Mouse (Mus musculus): ENCODE measurements around the gene Erc2. TPM values are rescaled to one million over a fixed set of nuclear protein-coding genes. Genes with fewer than 3 reads are reported as not detected.

Erc2 gene
- total and polyA plus RNA-seq, 3 experiments, result not detected

DNA sequence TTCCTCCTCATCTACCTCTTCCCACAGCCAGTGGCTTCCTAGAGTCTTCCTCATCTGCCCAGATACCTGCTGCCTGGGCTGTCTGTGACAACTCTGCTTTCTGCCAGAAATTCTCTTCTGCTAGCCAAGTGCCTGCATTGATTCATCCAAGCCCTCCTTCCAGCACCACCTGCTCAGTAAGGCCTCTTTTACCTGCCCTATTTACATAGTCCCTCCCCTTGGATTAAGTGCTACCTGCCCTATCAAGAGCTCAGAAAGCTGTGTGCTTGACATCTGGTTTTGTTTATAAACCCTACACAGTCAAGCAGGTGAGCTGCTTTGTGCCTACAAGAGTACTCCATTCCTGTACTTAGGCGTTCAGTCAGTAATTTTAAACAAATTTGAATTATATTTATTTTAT is 787.2 kb downstream of the Erc2 start:
- Histone ChIP-seq H3K9ac (ENCODE audit: insufficient read depth, low read depth) (no peak overlapping the region), H3K27ac (ENCODE audit: insufficient read depth, low read depth) (no peak overlapping the region), H3K27me3 (replicated peaks) (no peaks in the 10 kb centered on the region), H3K79me2 (replicated peaks; ENCODE audit: control insufficient read depth, extremely low read depth, insufficient read depth, poor library complexity, severe bottlenecking) (no peaks in the 10 kb centered on the region), H3K36me3 (replicated peaks in 1 of 2; ENCODE audit: control insufficient read depth in 1 of 2, insufficient read depth in 1 of 2, low read length in 1 of 2) (no peaks in the 10 kb centered on the region), H3K9me3 (replicated peaks; ENCODE audit: low read length) (peaks cover 84% of the 10 kb centered on the region), H3K4me2 (ENCODE audit: insufficient read depth, low read depth, poor library complexity, severe bottlenecking) (no peak overlapping the region), H3K4me1 (ENCODE audit: control insufficient read depth in 1 of 2, insufficient read depth in 2 of 2) (no peaks in the 10 kb centered on the region), H3K4me3 (replicated peaks in 1 of 3; ENCODE audit: low read depth in 2 of 3, low read length in 2 of 3, poor library complexity in 1 of 3) (no peak overlapping the region)
- TF ChIP-seq ZMIZ1 (IDR thresholded peaks at IDR 0.05; ENCODE audit: low read depth, low read length) (no peak), MEF2A (IDR thresholded peaks at IDR 0.05; ENCODE audit: borderline replicate concordance, low read depth, low read length) (no peak), CHD2 (IDR thresholded peaks at IDR 0.05; ENCODE audit: low read length) (no peak), ZKSCAN1 (IDR thresholded peaks at IDR 0.05; ENCODE audit: borderline replicate concordance, low read depth, low read length) (no peak), MYC (IDR thresholded peaks at IDR 0.05; ENCODE audit: low read depth, low read length) (no peak), GABPA (IDR thresholded peaks at IDR 0.05; ENCODE audit: insufficient replicate concordance, low read depth, low read length) (no peak), NRF1 (IDR thresholded peaks at IDR 0.05; ENCODE audit: low read depth, low read length) (no peak), UBTF (IDR thresholded peaks at IDR 0.05; ENCODE audit: low read depth, low read length) (no peak), E2F4 (IDR thresholded peaks at IDR 0.05; ENCODE audit: insufficient replicate concordance, low read depth, low read length) (no peak), KAT2A (IDR thresholded peaks at IDR 0.05; ENCODE audit: insufficient replicate concordance, low read length) (no peak), CTCF (conservative IDR thresholded peaks at IDR 0.05 in 1 of 2, IDR thresholded peaks at IDR 0.05 in 1 of 2; ENCODE audit: low read depth in 2 of 2, low read length in 2 of 2) (no peak), ZNF384 (IDR thresholded peaks at IDR 0.05; ENCODE audit: low read depth, low read length) (no peak), IRF4 (IDR thresholded peaks at IDR 0.05; ENCODE audit: low read depth, low read length) (no peak)
- DNase-seq (ENCODE audit: extremely low read depth), result no peak
- dilution Hi-C loops (cut with MboI; ENCODE audit: extremely low pct_ligation_motif_present, extremely low pct_unique_long_range_greater_than_20kb, low sequenced_read_pairs), result no loop called here
- in situ Hi-C loops (cut with MboI; ENCODE audit: low pct_ligation_motif_present, low pct_unique_long_range_greater_than_20kb, low sequenced_read_pairs), result no loop called here

GRCm38 (mm10) chr14:28409796-28410347 is 787.6 kb downstream of the Erc2 start:
- H3K9ac ChIP-seq (ENCODE audit: insufficient read depth, low read depth), result no peak overlapping the region
- H3K79me2 ChIP-seq (replicated peaks; ENCODE audit: control insufficient read depth, extremely low read depth, insufficient read depth, poor library complexity, severe bottlenecking), result no peaks in the 10 kb centered on the region
- dilution Hi-C loops (cut with MboI; ENCODE audit: extremely low pct_ligation_motif_present, extremely low pct_unique_long_range_greater_than_20kb, low sequenced_read_pairs) (no loop called here), in situ Hi-C loops (cut with MboI; ENCODE audit: low pct_ligation_motif_present, low pct_unique_long_range_greater_than_20kb, low sequenced_read_pairs) (no loop called here)
- TF ChIP-seq USF1 (IDR thresholded peaks at IDR 0.05; ENCODE audit: low read depth, low read length), result no peak
- no peak for TF ChIP-seq NELFE (IDR thresholded peaks at IDR 0.05; ENCODE audit: low read depth, low read length)
- no peak for TF ChIP-seq GABPA (IDR thresholded peaks at IDR 0.05; ENCODE audit: insufficient replicate concordance, low read depth, low read length)
- TF ChIP-seq ZNF384 (IDR thresholded peaks at IDR 0.05; ENCODE audit: low read depth, low read length), result no peak
- no peak overlapping the region for H3K4me3 ChIP-seq (replicated peaks in 1 of 3; ENCODE audit: low read depth in 2 of 3, low read length in 2 of 3, poor library complexity in 1 of 3)
- H3K27ac ChIP-seq (ENCODE audit: insufficient read depth, low read depth), result no peak overlapping the region
- no peaks in the 10 kb centered on the region for H3K36me3 ChIP-seq (replicated peaks in 1 of 2; ENCODE audit: control insufficient read depth in 1 of 2, insufficient read depth in 1 of 2, low read length in 1 of 2)
- DNase-seq (ENCODE audit: extremely low read depth), result no peak
- no peak overlapping the region for H3K4me2 ChIP-seq (ENCODE audit: insufficient read depth, low read depth, poor library complexity, severe bottlenecking)
- no peaks in the 10 kb centered on the region for H3K27me3 ChIP-seq (replicated peaks)
- H3K4me1 ChIP-seq (ENCODE audit: control insufficient read depth in 1 of 2, insufficient read depth in 2 of 2), result no peaks in the 10 kb centered on the region
- H3K9me3 ChIP-seq (replicated peaks; ENCODE audit: low read length), result peaks cover 87% of the 10 kb centered on the region

Data from CH12.LX (cell line).